Mouse (Mus musculus) heart, embryonic 14.5 days (tissue): ENCODE data around the gene Rpl37. TPM values are rescaled to one million over a fixed set of nuclear protein-coding genes. Genes with fewer than 3 reads are reported as not detected.

Experiments used
- ATAC-seq: fragments of 200-750 bp; cut with Nextera tagmentation; 2 replicates; pipeline ENCODE4 v1.8.0; 2017; ENCODE audit warnings: low read depth, moderate TSS enrichment; ENCODE audit not compliant: insufficient number of reproducible peaks, insufficient read depth, low FRiP score
- H3K27ac ChIP-seq, 2 experiments: fragments of 200-500 bp in 1 of 2; fragments of 300-500 bp in 1 of 2; sonication (generic) in 1 of 2; replicated peaks in 1 of 2; 2 replicates each; pipeline ENCODE4 v1.5.1; 2012 to 2014; ENCODE audit warnings: low read depth in 2 of 2, low read length in 2 of 2, control low read depth in 1 of 2, mild to moderate bottlenecking in 1 of 2, mixed read lengths in 1 of 2; ENCODE audit not compliant: control insufficient read depth in 1 of 2, insufficient read depth in 1 of 2
- H3K27me3 ChIP-seq: fragments of 300-500 bp; sonication (generic); 2 replicates; pipeline ENCODE4 v1.6.1; 2014; ENCODE audit warnings: mild to moderate bottlenecking, low read length, control low read depth; ENCODE audit not compliant: control insufficient read depth, insufficient read depth
- H3K36me3 ChIP-seq: fragments of 300-500 bp; sonication (generic); 2 replicates; pipeline ENCODE4 v1.6.1; 2014; ENCODE audit warnings: mild to moderate bottlenecking, control low read depth, low read length, mixed read lengths; ENCODE audit not compliant: control insufficient read depth, insufficient read depth
- H3K4me1 ChIP-seq, 2 experiments: fragments of 200-500 bp in 1 of 2; fragments of 300-500 bp in 1 of 2; sonication (generic) in 1 of 2; 2 replicates each; pipeline ENCODE4 v1.6.1; 2012 to 2014; ENCODE audit warnings: low read length in 2 of 2, control low read depth in 1 of 2, mixed read lengths in 1 of 2; ENCODE audit not compliant: control insufficient read depth in 2 of 2, insufficient read depth in 2 of 2
- H3K4me2 ChIP-seq: fragments of 300-500 bp; sonication (generic); 2 replicates; pipeline ENCODE4 v1.6.1; 2014; ENCODE audit warnings: mild to moderate bottlenecking, low read length
- H3K4me3 ChIP-seq, 2 experiments: fragments of 200-500 bp in 1 of 2; fragments of 300-500 bp in 1 of 2; sonication (generic) in 1 of 2; 2 replicates each; pipeline ENCODE4 v1.5.1; 2012 to 2014; ENCODE audit warnings: low read length in 2 of 2, mild to moderate bottlenecking in 2 of 2, control low read depth in 1 of 2, low read depth in 1 of 2, moderate library complexity in 1 of 2; ENCODE audit not compliant: control insufficient read depth in 1 of 2, insufficient read depth in 1 of 2
- H3K9ac ChIP-seq: fragments of 300-500 bp; sonication (generic); 2 replicates; pipeline ENCODE4 v1.6.1; 2014; ENCODE audit warnings: mild to moderate bottlenecking, low read length
- H3K9me3 ChIP-seq: fragments of 300-500 bp; sonication (generic); 2 replicates; pipeline ENCODE4 v1.6.1; 2016; ENCODE audit warnings: low read length, control low read depth; ENCODE audit not compliant: control insufficient read depth
- WGBS: fragments of 180-500 bp; shearing (Covaris S2); extraction: QIAGEN DNeasy Blood & Tissue Kit; methylation state at CpG from one replicate; pipeline ENCODE4 v1.1.7; 2014; 5-methylcytosine and 5-hydroxymethylcytosine counted together
- polyA plus RNA-seq: library from polyadenylated mRNA; unstranded; fragments of >200 nt; fragmentation: Nextera tagmentation; extraction: Ambion mirVana; gene quantifications from 2 replicates; pipeline ENCODE4 v1.2.1, GENCODE M21; 2014

The Rpl37 gene
- polyA plus RNA-seq, 1 experiment from 2014 or later: 512 TPM

DNA sequence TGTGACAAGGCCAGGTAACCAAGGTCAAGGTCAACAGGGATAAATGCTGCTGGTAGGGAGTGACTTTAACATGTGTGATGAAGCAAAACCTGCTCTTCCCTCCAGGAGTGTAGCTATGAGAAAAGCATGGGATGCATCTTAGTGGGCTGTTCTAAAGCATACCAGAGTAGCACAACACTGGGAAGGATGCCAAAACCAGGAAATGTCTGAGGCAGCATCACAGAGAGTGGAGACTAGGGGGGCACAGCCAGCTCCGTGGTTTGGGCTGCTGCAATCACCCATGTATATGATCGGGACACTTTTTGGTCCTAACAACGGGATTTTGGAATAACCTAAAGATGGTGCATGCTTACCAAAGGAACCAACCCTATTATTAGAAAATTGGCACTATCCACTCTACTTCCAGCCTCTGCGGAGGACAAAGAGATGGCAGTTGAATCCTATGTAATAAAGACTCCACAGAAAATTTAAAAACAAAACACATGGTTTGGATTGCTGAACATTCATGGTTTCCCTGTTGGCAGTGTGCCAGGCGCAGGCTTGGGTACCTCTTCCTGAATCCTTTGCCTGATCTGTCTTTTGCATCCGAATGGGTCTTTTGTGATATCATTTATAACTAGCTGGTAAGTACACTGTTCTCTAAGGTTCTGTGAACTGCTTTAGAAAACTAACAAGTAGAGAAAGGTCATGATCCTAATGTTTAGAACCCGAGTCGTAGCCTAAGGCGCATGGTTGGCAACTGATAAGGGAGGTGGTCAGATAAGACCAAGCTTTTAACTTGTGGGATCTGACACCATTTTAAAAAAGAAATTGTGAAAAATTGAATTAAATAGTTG, 21.8 kb downstream of the Rpl37 start:
- H3K4me1 ChIP-seq: 0 out of 4 replicates have a peak, but pooled peaks cover 0 to 3% of the 10 kb centered on the region in 2 experiments
- no peak overlapping the region for H3K4me3 ChIP-seq
- H3K36me3 ChIP-seq: no peaks in the 10 kb centered on the region
- H3K9me3 ChIP-seq: no peaks in the 10 kb centered on the region
- no peak overlapping the region for H3K4me2 ChIP-seq
- ATAC-seq: no peak; the same call in 1 of the 2 replicates
- no peak overlapping the region for H3K27ac ChIP-seq
- no peak overlapping the region for H3K9ac ChIP-seq
- no peaks in the 10 kb centered on the region for H3K27me3 ChIP-seq
- 53% methylated on average over 9 of the region's 9 CpGs for WGBS

DNA sequence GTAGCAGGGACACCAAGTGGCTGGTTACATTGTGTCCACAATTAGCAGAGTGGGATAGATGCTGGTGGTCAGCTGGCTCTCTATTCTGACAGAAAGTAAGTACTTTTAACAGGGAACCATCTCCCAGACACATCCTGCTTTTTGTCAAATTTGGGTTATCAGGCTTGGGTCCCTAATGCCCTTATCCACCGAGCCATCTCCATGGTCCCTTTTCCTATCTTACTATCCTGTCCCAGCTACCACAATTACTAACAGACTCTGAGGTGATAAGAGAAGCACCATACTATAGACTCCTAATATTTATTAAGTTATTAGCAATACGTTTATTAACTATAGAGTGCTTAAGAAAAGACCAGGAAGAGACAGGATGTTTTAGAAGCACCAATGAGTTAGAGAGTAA, 22.9 kb downstream of the Rpl37 start:
- no peaks in the 10 kb centered on the region for H3K36me3 ChIP-seq
- H3K27ac ChIP-seq: no peak overlapping the region
- no peaks in the 10 kb centered on the region for H3K27me3 ChIP-seq
- no peak for ATAC-seq
- H3K9me3 ChIP-seq: no peaks in the 10 kb centered on the region
- H3K4me3 ChIP-seq: no peak overlapping the region
- 75% methylated on average over 2 of the region's 2 CpGs for WGBS
- 0 out of 4 replicates have a peak, but pooled peaks cover 0 to 3% of the 10 kb centered on the region in 2 experiments for H3K4me1 ChIP-seq
- H3K9ac ChIP-seq: no peak overlapping the region
- H3K4me2 ChIP-seq: no peak overlapping the region

DNA sequence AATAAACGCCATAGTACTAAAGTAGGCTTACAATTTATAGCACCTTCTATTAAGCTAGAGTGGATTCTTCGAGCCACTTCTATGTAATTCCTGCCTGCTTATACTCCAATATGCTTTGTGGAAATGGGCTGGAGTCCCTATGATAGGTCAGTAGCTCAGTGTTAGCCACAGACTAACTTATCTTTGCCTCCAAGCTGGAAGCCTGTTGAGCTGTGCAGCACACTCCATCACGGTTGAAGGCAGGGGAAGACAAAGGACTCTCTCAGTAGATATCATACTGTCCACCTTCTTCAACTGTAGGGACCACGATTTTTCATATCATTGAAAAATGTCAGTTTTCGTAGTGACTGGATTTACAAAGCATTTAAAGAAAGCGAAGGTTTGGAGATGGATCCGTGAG, 23.4 kb downstream of the Rpl37 start:
- Histone ChIP-seq H3K4me3 (no peak overlapping the region), H3K9me3 (no peaks in the 10 kb centered on the region), H3K4me2 (no peak overlapping the region), H3K9ac (no peak overlapping the region), H3K36me3 (no peaks in the 10 kb centered on the region), H3K27me3 (no peaks in the 10 kb centered on the region), H3K4me1 (peaks cover under 1 to 6% of the 10 kb centered on the region in 2 experiments; a peak in 2 of 4 replicates), H3K27ac (no peak overlapping the region)
- WGBS: 66% methylated on average over 7 of the region's 7 CpGs
- no peak for ATAC-seq

DNA sequence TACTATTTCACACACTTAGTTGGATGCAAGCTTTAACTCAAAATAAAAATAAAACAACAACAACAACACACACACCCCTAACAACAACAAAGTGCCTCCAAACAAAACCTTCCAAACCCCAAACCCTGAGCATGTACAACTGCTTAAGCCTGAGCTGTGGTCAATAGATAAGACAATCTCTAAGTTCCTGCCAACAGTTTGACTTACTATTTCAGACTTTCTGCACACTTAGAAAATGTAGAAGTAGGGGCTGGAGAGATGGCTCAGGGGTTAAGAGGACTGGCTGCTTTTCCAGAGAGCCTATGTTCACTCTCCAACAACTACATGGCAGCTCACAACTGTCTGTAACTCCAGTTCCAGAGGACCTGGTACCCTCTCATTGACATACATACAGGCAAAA, 23.9 kb downstream of the Rpl37 start:
- no peak for ATAC-seq

DNA sequence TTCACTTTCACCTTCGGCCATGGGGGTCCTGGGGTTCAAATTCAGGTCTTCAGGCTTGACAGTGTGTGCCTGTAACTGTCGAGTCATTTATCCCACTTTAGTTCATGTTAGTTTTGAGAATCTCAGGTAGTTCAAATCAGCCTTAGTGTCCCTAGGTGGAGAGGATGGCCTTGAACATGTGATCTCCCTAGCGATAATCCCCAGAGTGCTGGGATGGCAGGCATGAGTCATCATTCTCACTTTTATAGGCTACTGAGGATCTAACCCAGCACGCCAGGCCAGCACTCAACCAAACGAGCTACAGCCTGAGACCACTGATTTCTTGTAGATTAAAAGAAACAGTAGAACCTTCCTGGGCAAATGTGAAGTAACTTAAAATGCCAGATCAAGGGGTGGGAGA, 25.6 kb downstream of the Rpl37 start:
- Histone ChIP-seq H3K27me3 (no peaks in the 10 kb centered on the region), H3K4me3 (no peak overlapping the region), H3K4me2 (no peak overlapping the region), H3K4me1 (peaks cover 2 to 15% of the 10 kb centered on the region in 2 experiments; a peak in 3 of 4 replicates), H3K36me3 (no peaks in the 10 kb centered on the region), H3K9me3 (no peaks in the 10 kb centered on the region), H3K9ac (no peak overlapping the region), H3K27ac (no peak overlapping the region; a peak in 1 of 4 replicates)
- ATAC-seq: no peak
- WGBS: 50% methylated on average over 5 of the region's 5 CpGs

More for the DNA sequence above, 23.9 kb downstream of the Rpl37 start:
- Histone ChIP-seq H3K4me1 (peaks cover 2 to 11% of the 10 kb centered on the region in 2 experiments; a peak in 3 of 4 replicates), H3K27ac (no peak overlapping the region), H3K9me3 (no peaks in the 10 kb centered on the region), H3K4me2 (no peak overlapping the region), H3K9ac (no peak overlapping the region), H3K36me3 (no peaks in the 10 kb centered on the region), H3K4me3 (no peak overlapping the region), H3K27me3 (no peaks in the 10 kb centered on the region)

DNA sequence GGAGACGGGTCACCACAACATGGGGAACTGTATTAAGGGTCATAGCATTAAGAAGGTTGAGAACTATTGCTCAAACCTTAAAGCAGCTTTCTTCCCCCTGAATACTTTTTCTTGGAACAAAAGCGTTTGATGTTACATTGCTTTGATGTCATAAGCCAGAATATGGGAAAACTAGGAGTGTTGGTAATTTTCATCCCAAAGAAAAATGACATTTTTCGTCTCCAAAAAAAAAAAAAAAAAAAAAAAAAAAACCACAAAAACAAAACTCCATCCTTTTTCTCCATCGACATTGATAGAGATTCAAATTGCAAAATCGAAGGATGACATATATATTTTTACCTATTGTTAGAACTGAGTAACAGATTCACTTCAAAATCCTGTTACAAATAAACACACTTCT, 26.3 kb downstream of the Rpl37 start:
- Histone ChIP-seq H3K27ac (no peak overlapping the region), H3K36me3 (no peaks in the 10 kb centered on the region), H3K9me3 (no peaks in the 10 kb centered on the region), H3K9ac (no peak overlapping the region), H3K4me2 (peak overlapping the region; percentile 73), H3K4me1 (peaks cover 2 to 13% of the 10 kb centered on the region in 2 experiments; a peak in 3 of 4 replicates), H3K4me3 (peak overlapping the region in 1 of 2 experiments; percentile 88; a peak in 1 of 4 replicates), H3K27me3 (no peaks in the 10 kb centered on the region)
- ATAC-seq: no peak
- 73% methylated on average over 5 of the region's 5 CpGs for WGBS

DNA sequence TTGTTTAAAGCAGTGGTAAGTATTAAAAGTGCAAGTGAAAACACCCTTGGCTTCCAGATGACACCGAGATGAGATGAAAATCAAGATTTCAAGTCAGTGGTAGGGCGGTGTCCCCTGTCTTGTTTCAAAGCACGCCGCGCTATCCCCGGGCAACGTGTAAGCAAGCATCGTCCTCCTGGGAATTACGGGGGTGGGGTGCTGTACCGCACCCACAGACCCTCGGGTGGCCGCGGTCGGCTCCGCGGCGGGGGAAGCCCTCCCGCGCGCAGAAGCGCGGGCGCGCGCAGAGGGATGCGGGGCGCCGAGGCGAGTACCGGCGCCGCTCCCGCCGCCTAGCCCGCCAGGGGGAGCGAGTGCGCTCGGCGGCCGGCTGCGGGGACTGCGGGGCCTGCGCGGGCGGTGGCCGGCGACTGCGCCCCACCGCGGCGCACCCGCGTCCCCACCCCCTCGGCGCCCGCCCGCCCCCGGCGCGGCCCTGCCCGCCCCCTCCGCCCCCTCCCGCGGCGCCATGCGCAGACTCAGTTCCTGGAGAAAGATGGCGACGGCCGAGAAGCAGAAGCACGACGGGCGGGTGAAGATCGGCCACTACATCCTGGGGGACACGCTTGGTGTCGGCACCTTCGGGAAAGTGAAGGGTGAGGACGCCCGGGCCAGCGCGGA, 27.0 kb downstream of the Rpl37 start, which contains the start of gene Prkaa1:
Prkaa1 (plus strand) TSS at position 501 of the 660 bp plus-strand sequence.
- Histone ChIP-seq H3K9me3 (no peaks in the 10 kb centered on the region), H3K9ac (peak within 1 kb of the TSS; percentile 87), H3K27me3 (no peaks in the 10 kb centered on the region), H3K27ac (peak within 1 kb of the TSS; percentile 84 to 93), H3K4me1 (peaks cover 2 to 12% of the 10 kb centered on the region in 2 experiments), H3K4me2 (peak within 1 kb of the TSS; percentile 73), H3K36me3 (no peaks in the 10 kb centered on the region), H3K4me3 (peak within 1 kb of the TSS; percentile 88 to 98)
- WGBS: under 1% methylated on average over 80 of the region's 80 CpGs
- ATAC-seq: peak; percentile 94
